Mouse (Mus musculus): Measurements from ENCODE around the gene Lexm.

Lexm gene

GRCm38 (mm10) chr4:106617056-106617455 lies at the start of gene Lexm:
TSS of gene Lexm (minus strand) at chr4:106617241.
- no peak for DNase-seq (ENCODE audit: low spot score in 2 of 2)

- no peak for DNase-seq (ENCODE audit: low spot score in 2 of 2)
These were observed 49.5 kb upstream of the Lexm start for GRCm38 (mm10) chr4:106666546-106666945.

GRCm38 (mm10) chr4:106665673-106666072 lies 48.6 kb upstream of the Lexm start:
- DNase-seq (ENCODE audit: low spot score in 2 of 2), result no peak

- no peak for DNase-seq (ENCODE audit: low spot score in 2 of 2)
These were observed 48.2 kb upstream of the Lexm start for GRCm38 (mm10) chr4:106665269-106665668.

GRCm38 (mm10) chr4:106664697-106665096 lies 47.7 kb upstream of the Lexm start:
- no peak for DNase-seq (ENCODE audit: low spot score in 2 of 2)

- no peak for DNase-seq (ENCODE audit: low spot score in 2 of 2)
These were observed 47.0 kb upstream of the Lexm start for GRCm38 (mm10) chr4:106663956-106664470.

GRCm38 (mm10) chr4:106655681-106656080 lies 38.6 kb upstream of the Lexm start:
- no peak for DNase-seq (ENCODE audit: low spot score in 2 of 2)

- no peak for DNase-seq (ENCODE audit: low spot score in 2 of 2)
These were observed 36.0 kb upstream of the Lexm start for GRCm38 (mm10) chr4:106653051-106653450.

- no peak for DNase-seq (ENCODE audit: low spot score in 2 of 2)
These were observed 35.5 kb upstream of the Lexm start for GRCm38 (mm10) chr4:106652546-106652945.

GRCm38 (mm10) chr4:106650833-106651527 lies 33.9 kb upstream of the Lexm start, which contains the start of gene Pars2:
TSS of gene Pars2 (plus strand) at chr4:106651069.
- DNase-seq (ENCODE audit: low spot score in 2 of 2), result peak; percentile 95 to 97

GRCm38 (mm10) chr4:106647137-106647536 lies 30.1 kb upstream of the Lexm start:
- no peak for DNase-seq (ENCODE audit: low spot score in 2 of 2)

- DNase-seq (ENCODE audit: low spot score in 2 of 2), result no peak
These were observed 28.8 kb upstream of the Lexm start for GRCm38 (mm10) chr4:106645797-106646196.

GRCm38 (mm10) chr4:106644218-106644610 lies 27.2 kb upstream of the Lexm start:
- DNase-seq (ENCODE audit: low spot score in 2 of 2), result no peak

GRCm38 (mm10) chr4:106643483-106644217 lies 26.6 kb upstream of the Lexm start:
- no peak for DNase-seq (ENCODE audit: low spot score in 2 of 2)

- no peak for DNase-seq (ENCODE audit: low spot score in 2 of 2)
These were observed 17.0 kb upstream of the Lexm start for GRCm38 (mm10) chr4:106634086-106634479.

- no peak for DNase-seq (ENCODE audit: low spot score in 2 of 2)
These were observed 16.4 kb upstream of the Lexm start for GRCm38 (mm10) chr4:106633281-106634085.

GRCm38 (mm10) chr4:106632313-106632712 lies 15.3 kb upstream of the Lexm start:
- no peak for DNase-seq (ENCODE audit: low spot score in 2 of 2)

GRCm38 (mm10) chr4:106630333-106631220 lies 13.5 kb upstream of the Lexm start:
- peak; percentile 88 to 93 for DNase-seq (ENCODE audit: low spot score in 2 of 2)

GRCm38 (mm10) chr4:106629374-106629773 lies 12.3 kb upstream of the Lexm start:
- no peak for DNase-seq (ENCODE audit: low spot score in 2 of 2)

GRCm38 (mm10) chr4:106628650-106629360 lies 11.8 kb upstream of the Lexm start:
- DNase-seq (ENCODE audit: low spot score in 2 of 2), result no peak

Measured in frontal cortex, postnatal 14 days (tissue).